Mouse (Mus musculus) MEL (cell line): ENCODE data around the gene Sppl3. TPM values are rescaled to one million over a fixed set of nuclear protein-coding genes. Genes with fewer than 3 reads are reported as not detected.

Source experiments
- DNase-seq: peaks from one replicate; pipeline ENCODE4 v3.0.0; 2011; ENCODE audit warnings: low read depth, low spot score
- H3K27ac ChIP-seq: 2 replicates; pipeline ENCODE4 v1.5.1; 2012; ENCODE audit warnings: low read depth, mild to moderate bottlenecking, control low read depth, low read length, moderate library complexity; ENCODE audit not compliant: control insufficient read depth
- H3K27me3 ChIP-seq, 2 experiments: fragments of 150-350 bp in 1 of 2; sonication (generic) in 1 of 2; 2 replicates each; pipeline ENCODE4 v1.6.1; 2012; ENCODE audit warnings: low read length in 2 of 2, mild to moderate bottlenecking in 2 of 2, improper control_type of control experiment in 1 of 2, moderate library complexity in 1 of 2; ENCODE audit not compliant: insufficient read depth in 2 of 2, control insufficient read depth in 1 of 2
- H3K36me3 ChIP-seq, 2 experiments: 2 replicates each; pipeline ENCODE4 v1.6.1; 2012 to 2014; ENCODE audit warnings: low read length in 2 of 2, improper control_type of control experiment in 1 of 2, inconsistent platforms in 1 of 2, mild to moderate bottlenecking in 1 of 2; ENCODE audit not compliant: insufficient read depth in 2 of 2, control insufficient read depth in 1 of 2
- H3K4me1 ChIP-seq, 2 experiments: fragments of 150-350 bp in 1 of 2; sonication (generic) in 1 of 2; 2 replicates each; pipeline ENCODE4 v1.6.1; 2012; ENCODE audit warnings: low read length in 2 of 2, improper control_type of control experiment in 1 of 2, mild to moderate bottlenecking in 1 of 2; ENCODE audit not compliant: insufficient read depth in 2 of 2, control insufficient read depth in 1 of 2
- H3K4me3 ChIP-seq, 2 experiments: fragments of 150-350 bp in 1 of 2; sonication (generic) in 1 of 2; 2 replicates each; pipeline ENCODE4 v1.5.1; 2012; ENCODE audit warnings: low read depth in 2 of 2, low read length in 2 of 2, mild to moderate bottlenecking in 2 of 2, moderate library complexity in 2 of 2, control low read depth in 1 of 2, improper control_type of control experiment in 1 of 2; ENCODE audit not compliant: control insufficient read depth in 1 of 2, insufficient read depth in 1 of 2
- H3K79me2 ChIP-seq: 2 replicates; pipeline ENCODE4 v1.6.1; 2012; ENCODE audit warnings: mild to moderate bottlenecking, low read length, moderate library complexity; ENCODE audit not compliant: control insufficient read depth, poor library complexity, insufficient read depth
- H3K9ac ChIP-seq: 2 replicates; pipeline ENCODE4 v1.6.1; 2012; ENCODE audit warnings: low read depth, mild to moderate bottlenecking, control low read depth, low read length, moderate library complexity; ENCODE audit not compliant: control insufficient read depth, poor library complexity, severe bottlenecking
- H3K9me3 ChIP-seq: fragments of 150-350 bp; sonication (generic); replicated peaks from 2 replicates; pipeline ENCODE4 v1.6.1; 2012; ENCODE audit warnings: mild to moderate bottlenecking, low read length, improper control_type of control experiment, moderate library complexity; ENCODE audit not compliant: insufficient read depth
- CHD2 ChIP-seq: IDR thresholded peaks from 2 replicates; pipeline ENCODE4 v1.6.1; 2011; ENCODE audit warnings: low read length, improper control_type of control experiment
- ELF1 ChIP-seq: IDR thresholded peaks from 2 replicates; pipeline ENCODE4 v1.6.1; 2014; ENCODE audit warnings: low read depth, mild to moderate bottlenecking, inconsistent platforms, low read length, improper control_type of control experiment, moderate library complexity
- ETS1 ChIP-seq: IDR thresholded peaks from 2 replicates; pipeline ENCODE4 v1.6.1; 2012; ENCODE audit warnings: low read depth, mild to moderate bottlenecking, inconsistent platforms, low read length, improper control_type of control experiment, moderate library complexity
- GABPA ChIP-seq: IDR thresholded peaks from 2 replicates; pipeline ENCODE4 v1.6.1; 2012; ENCODE audit warnings: low read depth, mild to moderate bottlenecking, inconsistent platforms, low read length, improper control_type of control experiment, moderate library complexity
- GATA1 ChIP-seq: IDR thresholded peaks from 2 replicates; pipeline ENCODE4 v1.6.1; 2011; ENCODE audit warnings: low read depth, low read length, improper control_type of control experiment
- HCFC1 ChIP-seq: IDR thresholded peaks from 2 replicates; pipeline ENCODE4 v1.6.1; 2012; ENCODE audit warnings: low read depth, mild to moderate bottlenecking, inconsistent platforms, low read length, improper control_type of control experiment, moderate library complexity
- JUND ChIP-seq: IDR thresholded peaks from 2 replicates; pipeline ENCODE4 v1.6.1; 2011; ENCODE audit warnings: low read depth, mild to moderate bottlenecking, improper control_type of control experiment, low read length
- MAX ChIP-seq: IDR thresholded peaks from 2 replicates; pipeline ENCODE4 v1.6.1; 2011; ENCODE audit warnings: low read length, improper control_type of control experiment
- MAZ ChIP-seq: IDR thresholded peaks from 2 replicates; pipeline ENCODE4 v1.6.1; 2012; ENCODE audit warnings: low read depth, mild to moderate bottlenecking, inconsistent platforms, low read length, improper control_type of control experiment
- MYB ChIP-seq: IDR thresholded peaks from 2 replicates; pipeline ENCODE4 v1.6.1; 2011; ENCODE audit warnings: mild to moderate bottlenecking, low read depth, low read length, improper control_type of control experiment
- NELFE ChIP-seq: IDR thresholded peaks from 2 replicates; pipeline ENCODE4 v1.6.1; 2011; ENCODE audit warnings: low read depth, low read length, improper control_type of control experiment
- POLR2AphosphoS2 ChIP-seq: IDR thresholded peaks from 2 replicates; pipeline ENCODE4 v1.6.1; 2011; ENCODE audit warnings: low read length, improper control_type of control experiment
- POLR2AphosphoS5 ChIP-seq: IDR thresholded peaks from 2 replicates; pipeline ENCODE4 v1.6.1; 2012; ENCODE audit warnings: low read depth, borderline replicate concordance, mild to moderate bottlenecking, inconsistent platforms, low read length, moderate library complexity, mixed read lengths
- RCOR1 ChIP-seq: IDR thresholded peaks from 2 replicates; pipeline ENCODE4 v1.6.1; 2012; ENCODE audit warnings: low read depth, mild to moderate bottlenecking, inconsistent platforms, low read length, improper control_type of control experiment
- TBP ChIP-seq: IDR thresholded peaks from 2 replicates; pipeline ENCODE4 v1.8.0; 2011; ENCODE audit warnings: low read depth, low read length, improper control_type of control experiment
- UBTF ChIP-seq: IDR thresholded peaks from 2 replicates; pipeline ENCODE4 v1.6.1; 2012; ENCODE audit warnings: low read depth, mild to moderate bottlenecking, inconsistent platforms, low read length, improper control_type of control experiment, moderate library complexity, borderline replicate concordance; ENCODE audit not compliant: insufficient read depth
- USF1 ChIP-seq: IDR thresholded peaks from 2 replicates; pipeline ENCODE4 v1.6.1; 2014; ENCODE audit warnings: low read depth, mild to moderate bottlenecking, inconsistent platforms, low read length, improper control_type of control experiment, moderate library complexity
- ZC3H11A ChIP-seq: IDR thresholded peaks from 2 replicates; pipeline ENCODE4 v1.6.1; 2012; ENCODE audit warnings: low read depth, mild to moderate bottlenecking, inconsistent platforms, low read length, improper control_type of control experiment
- polyA plus RNA-seq, 2 experiments: library from polyadenylated mRNA; stranded (reverse) in 1 of 2; unstranded in 1 of 2; fragments of >175 nt in 1 of 2; fragments of >200 nt in 1 of 2; gene quantifications; 2 replicates each; pipeline versions ENCODE4 v1.2.1 to v1.2.4; 2012; ENCODE audit warnings: low replicate concordance in 2 of 2, low read depth in 1 of 2; ENCODE audit not compliant: insufficient read length in 2 of 2, insufficient read depth in 1 of 2, missing spikeins in 1 of 2
- total RNA-seq: library from RNA; depleted of rRNA; stranded (reverse); fragments of 300-350 nt; gene quantifications from 2 replicates; pipeline ENCODE4 v1.2.3, GENCODE M21; 2012

Gene Sppl3
- total and polyA plus RNA-seq, 3 experiments = 25.8 to 50.9 TPM; not detected in 1

- Histone ChIP-seq H3K27me3 (no peaks in the 10 kb centered on the region; a peak in 1 of 4 replicates), H3K9ac (no peak overlapping the region)
Measured at GRCm38 (mm10) chr5:114969064-114969463, 41.9 kb upstream of the Sppl3 start.

GRCm38 (mm10) chr5:114969609-114970215 is 41.2 kb upstream of the Sppl3 start:
- DNase-seq = no peak
- Histone ChIP-seq H3K9ac (no peak overlapping the region), H3K27me3 (no peaks in the 10 kb centered on the region; a peak in 1 of 4 replicates), H3K4me3 (no peak overlapping the region), H3K9me3 (no peaks in the 10 kb centered on the region), H3K4me1 (peaks cover 0 to 8% of the 10 kb centered on the region in 2 experiments; a peak in 2 of 4 replicates), H3K36me3 (peaks cover 0 to 4% of the 10 kb centered on the region in 2 experiments; a peak in 2 of 4 replicates), H3K79me2 (no peaks in the 10 kb centered on the region), H3K27ac (no peak overlapping the region)
- TF ChIP-seq ELF1 (no peak), POLR2AphosphoS5 (no peak), RCOR1 (no peak), HCFC1 (no peak), CHD2 (no peak), JUND (no peak), MYB (no peak), MAZ (no peak), NELFE (no peak), USF1 (no peak), GABPA (no peak), MAX (no peak), ZC3H11A (no peak)

More at GRCm38 (mm10) chr5:114969064-114969463, 41.9 kb upstream of the Sppl3 start:
- no peak for TF ChIP-seq GATA1
- H3K4me3 ChIP-seq = no peak overlapping the region
- H3K4me1 ChIP-seq = peaks cover 0 to 11% of the 10 kb centered on the region in 2 experiments; a peak in 3 of 4 replicates
- no peaks in the 10 kb centered on the region for H3K79me2 ChIP-seq
- DNase-seq = no peak
- peaks cover 0 to 6% of the 10 kb centered on the region in 2 experiments; a peak in 2 of 4 replicates for H3K36me3 ChIP-seq
- H3K9me3 ChIP-seq = no peaks in the 10 kb centered on the region
- no peak overlapping the region for H3K27ac ChIP-seq

- H3K36me3 ChIP-seq = peaks cover 0 to 2% of the 10 kb centered on the region in 2 experiments; a peak in 2 of 4 replicates
- H3K9me3 ChIP-seq = no peaks in the 10 kb centered on the region
- no peak for DNase-seq
- no peak within 1 kb of the TSS for H3K27ac ChIP-seq
- H3K4me3 ChIP-seq = no peak within 1 kb of the TSS
- no peaks in the 10 kb centered on the region; a peak in 1 of 4 replicates for H3K27me3 ChIP-seq
- TF ChIP-seq UBTF (no peak), ETS1 (no peak), MAZ (no peak), TBP (no peak), POLR2AphosphoS2 (no peak)
- peaks cover 0 to 6% of the 10 kb centered on the region in 2 experiments; a peak in 2 of 4 replicates for H3K4me1 ChIP-seq
- H3K79me2 ChIP-seq = no peaks in the 10 kb centered on the region
- no peak within 1 kb of the TSS for H3K9ac ChIP-seq
Measured at GRCm38 (mm10) chr5:114970824-114971227, 40.1 kb upstream of the Sppl3 start, which contains the start of gene Hnf1a. TSS of gene Hnf1a (minus strand) at chr5:114971094.
